Mouse (Mus musculus): Measurements from ENCODE around the gene Gdnf.

GRCm38 (mm10) chr15:7886591-7886990 lies 75.9 kb downstream of the Gdnf start:
- TF ChIP-seq MXI1 (IDR thresholded peaks at IDR 0.05; ENCODE audit: low read depth, low read length): no peak
- TF ChIP-seq RCOR1 (IDR thresholded peaks at IDR 0.05; ENCODE audit: low read depth, low read length): no peak
- TF ChIP-seq POLR2A (IDR thresholded peaks at IDR 0.05; ENCODE audit: control insufficient read depth in 1 of 2, insufficient read depth in 1 of 2, low read depth in 1 of 2, low read length in 2 of 2, poor library complexity in 1 of 2): no peak
- no peak for TF ChIP-seq CTCF (IDR thresholded peaks at IDR 0.05 in 2 of 3, conservative IDR thresholded peaks at IDR 0.05 in 1 of 3; ENCODE audit: control insufficient read depth in 1 of 3, insufficient read depth in 1 of 3, low read depth in 2 of 3, low read length in 3 of 3, poor library complexity in 1 of 3, severe bottlenecking in 1 of 3)
- no peak for TF ChIP-seq SIN3A (IDR thresholded peaks at IDR 0.05; ENCODE audit: low read length)
- TF ChIP-seq EP300 (IDR thresholded peaks at IDR 0.05; ENCODE audit: low read depth in 1 of 2, low read length in 2 of 2): no peak
- no peak for TF ChIP-seq KAT2A (conservative IDR thresholded peaks at IDR 0.05; ENCODE audit: low read depth, low read length)

Measured in MEL (cell line).